Mouse (Mus musculus) MEL (cell line): ENCODE measurements around the gene Ston2. TPM values are rescaled to one million over a fixed set of nuclear protein-coding genes. Genes with fewer than 3 reads are reported as not detected.

Experiments
- DNase-seq: peaks from one replicate; pipeline ENCODE4 v3.0.0; 2011; ENCODE audit warnings: low read depth, low spot score
- H3K27ac ChIP-seq: 2 replicates; pipeline ENCODE4 v1.5.1; 2012; ENCODE audit warnings: low read depth, mild to moderate bottlenecking, control low read depth, low read length, moderate library complexity; ENCODE audit not compliant: control insufficient read depth
- H3K27me3 ChIP-seq, 2 experiments: fragments of 150-350 bp in 1 of 2; sonication (generic) in 1 of 2; 2 replicates each; pipeline ENCODE4 v1.6.1; 2012; ENCODE audit warnings: low read length in 2 of 2, mild to moderate bottlenecking in 2 of 2, improper control_type of control experiment in 1 of 2, moderate library complexity in 1 of 2; ENCODE audit not compliant: insufficient read depth in 2 of 2, control insufficient read depth in 1 of 2
- H3K36me3 ChIP-seq, 2 experiments: 2 replicates each; pipeline ENCODE4 v1.6.1; 2012 to 2014; ENCODE audit warnings: low read length in 2 of 2, improper control_type of control experiment in 1 of 2, inconsistent platforms in 1 of 2, mild to moderate bottlenecking in 1 of 2; ENCODE audit not compliant: insufficient read depth in 2 of 2, control insufficient read depth in 1 of 2
- H3K4me1 ChIP-seq, 2 experiments: fragments of 150-350 bp in 1 of 2; sonication (generic) in 1 of 2; 2 replicates each; pipeline ENCODE4 v1.6.1; 2012; ENCODE audit warnings: low read length in 2 of 2, improper control_type of control experiment in 1 of 2, mild to moderate bottlenecking in 1 of 2; ENCODE audit not compliant: insufficient read depth in 2 of 2, control insufficient read depth in 1 of 2
- H3K4me3 ChIP-seq, 2 experiments: fragments of 150-350 bp in 1 of 2; sonication (generic) in 1 of 2; 2 replicates each; pipeline ENCODE4 v1.5.1; 2012; ENCODE audit warnings: low read depth in 2 of 2, low read length in 2 of 2, mild to moderate bottlenecking in 2 of 2, moderate library complexity in 2 of 2, control low read depth in 1 of 2, improper control_type of control experiment in 1 of 2; ENCODE audit not compliant: control insufficient read depth in 1 of 2, insufficient read depth in 1 of 2
- H3K79me2 ChIP-seq: 2 replicates; pipeline ENCODE4 v1.6.1; 2012; ENCODE audit warnings: mild to moderate bottlenecking, low read length, moderate library complexity; ENCODE audit not compliant: control insufficient read depth, poor library complexity, insufficient read depth
- H3K9ac ChIP-seq: 2 replicates; pipeline ENCODE4 v1.6.1; 2012; ENCODE audit warnings: low read depth, mild to moderate bottlenecking, control low read depth, low read length, moderate library complexity; ENCODE audit not compliant: control insufficient read depth, poor library complexity, severe bottlenecking
- H3K9me3 ChIP-seq: fragments of 150-350 bp; sonication (generic); replicated peaks from 2 replicates; pipeline ENCODE4 v1.6.1; 2012; ENCODE audit warnings: mild to moderate bottlenecking, low read length, improper control_type of control experiment, moderate library complexity; ENCODE audit not compliant: insufficient read depth
- BHLHE40 ChIP-seq: IDR thresholded peaks from 2 replicates; pipeline ENCODE4 v1.6.1; 2012; ENCODE audit warnings: low read depth, mild to moderate bottlenecking, inconsistent platforms, low read length, improper control_type of control experiment, borderline replicate concordance
- CHD1 ChIP-seq: IDR thresholded peaks from 2 replicates; pipeline ENCODE4 v1.6.1; 2012; ENCODE audit warnings: low read depth, mild to moderate bottlenecking, inconsistent platforms, low read length, improper control_type of control experiment
- CHD2 ChIP-seq: IDR thresholded peaks from 2 replicates; pipeline ENCODE4 v1.6.1; 2011; ENCODE audit warnings: low read length, improper control_type of control experiment
- KAT2A ChIP-seq: conservative IDR thresholded peaks from 2 replicates; pipeline ENCODE4 v1.6.1; 2012; ENCODE audit warnings: low read depth, low read length, improper control_type of control experiment, inconsistent platforms
- MAX ChIP-seq: IDR thresholded peaks from 2 replicates; pipeline ENCODE4 v1.6.1; 2011; ENCODE audit warnings: low read length, improper control_type of control experiment
- MAZ ChIP-seq: IDR thresholded peaks from 2 replicates; pipeline ENCODE4 v1.6.1; 2012; ENCODE audit warnings: low read depth, mild to moderate bottlenecking, inconsistent platforms, low read length, improper control_type of control experiment
- MEF2A ChIP-seq: IDR thresholded peaks from 2 replicates; pipeline ENCODE4 v1.6.1; 2014; ENCODE audit warnings: low read depth, mild to moderate bottlenecking, inconsistent platforms, low read length, improper control_type of control experiment; ENCODE audit not compliant: poor library complexity, insufficient replicate concordance, severe bottlenecking; ENCODE audit errors: extremely low read depth
- MXI1 ChIP-seq: IDR thresholded peaks from 2 replicates; pipeline ENCODE4 v1.6.1; 2011; ENCODE audit warnings: mild to moderate bottlenecking, low read depth, low read length, improper control_type of control experiment
- MYB ChIP-seq: IDR thresholded peaks from 2 replicates; pipeline ENCODE4 v1.6.1; 2011; ENCODE audit warnings: mild to moderate bottlenecking, low read depth, low read length, improper control_type of control experiment
- MYC ChIP-seq: IDR thresholded peaks from 2 replicates; pipeline ENCODE4 v1.6.1; 2011; ENCODE audit warnings: low read depth, mild to moderate bottlenecking, low read length, improper control_type of control experiment, moderate library complexity
- POLR2A ChIP-seq, 2 experiments: IDR thresholded peaks; 2 replicates each; pipeline ENCODE4 v1.6.1; 2011 to 2012; ENCODE audit warnings: low read length in 2 of 2, mild to moderate bottlenecking in 2 of 2, control low read depth in 1 of 2, improper control_type of control experiment in 1 of 2, low read depth in 1 of 2, moderate library complexity in 1 of 2; ENCODE audit not compliant: control insufficient read depth in 1 of 2, insufficient read depth in 1 of 2, poor library complexity in 1 of 2
- POLR2AphosphoS5 ChIP-seq: IDR thresholded peaks from 2 replicates; pipeline ENCODE4 v1.6.1; 2012; ENCODE audit warnings: low read depth, borderline replicate concordance, mild to moderate bottlenecking, inconsistent platforms, low read length, moderate library complexity, mixed read lengths
- RCOR1 ChIP-seq: IDR thresholded peaks from 2 replicates; pipeline ENCODE4 v1.6.1; 2012; ENCODE audit warnings: low read depth, mild to moderate bottlenecking, inconsistent platforms, low read length, improper control_type of control experiment
- SIN3A ChIP-seq: IDR thresholded peaks from 2 replicates; pipeline ENCODE4 v1.6.1; 2012; ENCODE audit warnings: low read length, improper control_type of control experiment, inconsistent platforms
- SMC3 ChIP-seq: IDR thresholded peaks from 2 replicates; pipeline ENCODE4 v1.6.1; 2011; ENCODE audit warnings: low read depth, low read length, improper control_type of control experiment
- TAL1 ChIP-seq: IDR thresholded peaks from 2 replicates; pipeline ENCODE4 v1.6.1; 2012; ENCODE audit warnings: mild to moderate bottlenecking, inconsistent platforms, low read length, moderate library complexity, mixed read lengths
- TBP ChIP-seq: IDR thresholded peaks from 2 replicates; pipeline ENCODE4 v1.8.0; 2011; ENCODE audit warnings: low read depth, low read length, improper control_type of control experiment
- TCF12 ChIP-seq: IDR thresholded peaks from 2 replicates; pipeline ENCODE4 v1.6.1; 2014; ENCODE audit warnings: low read depth, mild to moderate bottlenecking, inconsistent platforms, low read length, improper control_type of control experiment, moderate library complexity
- UBTF ChIP-seq: IDR thresholded peaks from 2 replicates; pipeline ENCODE4 v1.6.1; 2012; ENCODE audit warnings: low read depth, mild to moderate bottlenecking, inconsistent platforms, low read length, improper control_type of control experiment, moderate library complexity, borderline replicate concordance; ENCODE audit not compliant: insufficient read depth
- USF1 ChIP-seq: IDR thresholded peaks from 2 replicates; pipeline ENCODE4 v1.6.1; 2014; ENCODE audit warnings: low read depth, mild to moderate bottlenecking, inconsistent platforms, low read length, improper control_type of control experiment, moderate library complexity
- USF2 ChIP-seq, 2 experiments: IDR thresholded peaks; 2 replicates each; pipeline ENCODE4 v1.6.1; 2011 to 2012; ENCODE audit warnings: improper control_type of control experiment in 2 of 2, low read length in 2 of 2, borderline replicate concordance in 1 of 2, inconsistent platforms in 1 of 2, low read depth in 1 of 2, mild to moderate bottlenecking in 1 of 2; ENCODE audit not compliant: insufficient read depth in 1 of 2
- ZC3H11A ChIP-seq: IDR thresholded peaks from 2 replicates; pipeline ENCODE4 v1.6.1; 2012; ENCODE audit warnings: low read depth, mild to moderate bottlenecking, inconsistent platforms, low read length, improper control_type of control experiment
- ZKSCAN1 ChIP-seq: IDR thresholded peaks from 2 replicates; pipeline ENCODE4 v1.6.1; 2012; ENCODE audit warnings: low read depth, mild to moderate bottlenecking, inconsistent platforms, low read length, improper control_type of control experiment, moderate library complexity
- ZMIZ1 ChIP-seq: IDR thresholded peaks from 2 replicates; pipeline ENCODE4 v1.6.1; 2012; ENCODE audit warnings: low read depth, mild to moderate bottlenecking, inconsistent platforms, low read length, improper control_type of control experiment, moderate library complexity
- polyA plus RNA-seq, 2 experiments: library from polyadenylated mRNA; stranded (reverse) in 1 of 2; unstranded in 1 of 2; fragments of >175 nt in 1 of 2; fragments of >200 nt in 1 of 2; gene quantifications; 2 replicates each; pipeline versions ENCODE4 v1.2.1 to v1.2.4; 2012; ENCODE audit warnings: low replicate concordance in 2 of 2, low read depth in 1 of 2; ENCODE audit not compliant: insufficient read length in 2 of 2, insufficient read depth in 1 of 2, missing spikeins in 1 of 2
- total RNA-seq: library from RNA; depleted of rRNA; stranded (reverse); fragments of 300-350 nt; gene quantifications from 2 replicates; pipeline ENCODE4 v1.2.3, GENCODE M21; 2012

Ston2 gene
- total and polyA plus RNA-seq, 3 experiments, result not detected

- H3K79me2 ChIP-seq, result no peaks in the 10 kb centered on the region
- no peak overlapping the region for H3K27ac ChIP-seq
- no peak overlapping the region for H3K4me3 ChIP-seq
- H3K9ac ChIP-seq, result no peak overlapping the region
- H3K27me3 ChIP-seq, result no peaks in the 10 kb centered on the region
- no peaks in the 10 kb centered on the region for H3K4me1 ChIP-seq
- no peaks in the 10 kb centered on the region for H3K36me3 ChIP-seq
- no peaks in the 10 kb centered on the region for H3K9me3 ChIP-seq
- no peak for DNase-seq
- TF ChIP-seq ZC3H11A, result no peak
- TF ChIP-seq TBP, result no peak
- no peak for TF ChIP-seq MYB
- no peak for TF ChIP-seq KAT2A
- TF ChIP-seq MXI1, result no peak
- no peak for TF ChIP-seq MAX
- TF ChIP-seq ZKSCAN1, result no peak
- no peak for TF ChIP-seq CHD2
- no peak for TF ChIP-seq USF2 (IDR thresholded peaks at IDR 0.05; ENCODE audit: borderline replicate concordance in 1 of 2, insufficient read depth in 1 of 2, low read depth in 1 of 2, low read length in 2 of 2)
- no peak for TF ChIP-seq MEF2A
- TF ChIP-seq USF1, result no peak
- no peak for TF ChIP-seq BHLHE40
- no peak for TF ChIP-seq POLR2AphosphoS5
- no peak for TF ChIP-seq CHD1
- TF ChIP-seq ZMIZ1, result no peak
- no peak for TF ChIP-seq TCF12
These were observed 42.4 kb downstream of the Ston2 start for GRCm38 (mm10) chr12:91745758-91746290.

- H3K9me3 ChIP-seq, result no peaks in the 10 kb centered on the region
- H3K4me1 ChIP-seq, result no peaks in the 10 kb centered on the region
- TF ChIP-seq MAX, result no peak
- TF ChIP-seq MYC, result no peak
- no peak for TF ChIP-seq UBTF
- TF ChIP-seq SMC3, result no peak
- TF ChIP-seq MAZ, result no peak
- TF ChIP-seq TAL1, result no peak
- TF ChIP-seq RCOR1, result no peak
- TF ChIP-seq POLR2AphosphoS5, result no peak
- TF ChIP-seq POLR2A (IDR thresholded peaks at IDR 0.05; ENCODE audit: control insufficient read depth in 1 of 2, insufficient read depth in 1 of 2, low read depth in 1 of 2, low read length in 2 of 2, poor library complexity in 1 of 2), result no peak
- TF ChIP-seq SIN3A, result no peak
- H3K4me3 ChIP-seq, result no peak overlapping the region
- no peaks in the 10 kb centered on the region for H3K79me2 ChIP-seq
- no peak for DNase-seq
- no peak overlapping the region for H3K27ac ChIP-seq
- H3K27me3 ChIP-seq, result no peaks in the 10 kb centered on the region
- H3K9ac ChIP-seq, result no peak overlapping the region
- H3K36me3 ChIP-seq, result no peaks in the 10 kb centered on the region
These were observed 44.1 kb downstream of the Ston2 start for GRCm38 (mm10) chr12:91744091-91744490.
